Mouse (Mus musculus) kidney, embryonic 14.5 days (tissue): ENCODE data around the gene Sass6. TPM values are rescaled to one million over a fixed set of nuclear protein-coding genes. Genes with fewer than 3 reads are reported as not detected.

ENCODE experiments used
- ATAC-seq: fragments of 200-750 bp; cut with Nextera tagmentation; 2 replicates; pipeline ENCODE4 v1.8.0; 2017; ENCODE audit warnings: moderate number of reproducible peaks, mild to moderate bottlenecking, moderate TSS enrichment, moderate library complexity; ENCODE audit not compliant: low FRiP score, low TSS enrichment
- H3K27ac ChIP-seq: fragments of 300-500 bp; sonication (generic); 2 replicates; pipeline ENCODE4 v1.5.1; 2014; ENCODE audit warnings: low read depth, mild to moderate bottlenecking, low read length, moderate library complexity, mixed read lengths
- H3K27me3 ChIP-seq: fragments of 300-500 bp; sonication (generic); 2 replicates; pipeline ENCODE4 v1.6.1; 2014; ENCODE audit warnings: mild to moderate bottlenecking, low read length; ENCODE audit not compliant: control insufficient read depth, insufficient read depth
- H3K36me3 ChIP-seq: fragments of 300-500 bp; sonication (generic); 2 replicates; pipeline ENCODE4 v1.6.1; 2014; ENCODE audit warnings: low read length, mixed read lengths; ENCODE audit not compliant: control insufficient read depth, insufficient read depth
- H3K4me1 ChIP-seq: fragments of 300-500 bp; sonication (generic); 2 replicates; pipeline ENCODE4 v1.6.1; 2014; ENCODE audit warnings: low read length, mixed read lengths; ENCODE audit not compliant: control insufficient read depth, insufficient read depth
- H3K4me2 ChIP-seq: fragments of 300-500 bp; sonication (generic); replicated peaks from 2 replicates; pipeline ENCODE4 v1.6.1; 2014; ENCODE audit warnings: low read depth, mild to moderate bottlenecking, low read length
- H3K4me3 ChIP-seq: fragments of 300-500 bp; sonication (generic); 2 replicates; pipeline ENCODE4 v1.5.1; 2014; ENCODE audit warnings: mild to moderate bottlenecking, low read length
- H3K9ac ChIP-seq: fragments of 300-500 bp; sonication (generic); 2 replicates; pipeline ENCODE4 v1.6.1; 2014; ENCODE audit warnings: low read depth, mild to moderate bottlenecking, low read length, moderate library complexity
- H3K9me3 ChIP-seq: fragments of 300-500 bp; sonication (generic); 2 replicates; pipeline ENCODE4 v1.6.1; 2016; ENCODE audit warnings: low read length; ENCODE audit not compliant: control insufficient read depth
- WGBS: fragments of 180-500 bp; shearing (Covaris S2); extraction: QIAGEN DNeasy Blood & Tissue Kit; methylation state at CpG from one replicate; pipeline ENCODE4 v1.1.7; 2014; 5-methylcytosine and 5-hydroxymethylcytosine counted together
- polyA plus RNA-seq: library from polyadenylated mRNA; unstranded; fragments of >200 nt; fragmentation: Nextera tagmentation; extraction: Ambion mirVana; gene quantifications from 2 replicates; pipeline ENCODE4 v1.2.1, GENCODE M21; 2014

Gene Sass6
- polyA plus RNA-seq, 1 experiment from 2014 or later = 30.8 TPM

DNA sequence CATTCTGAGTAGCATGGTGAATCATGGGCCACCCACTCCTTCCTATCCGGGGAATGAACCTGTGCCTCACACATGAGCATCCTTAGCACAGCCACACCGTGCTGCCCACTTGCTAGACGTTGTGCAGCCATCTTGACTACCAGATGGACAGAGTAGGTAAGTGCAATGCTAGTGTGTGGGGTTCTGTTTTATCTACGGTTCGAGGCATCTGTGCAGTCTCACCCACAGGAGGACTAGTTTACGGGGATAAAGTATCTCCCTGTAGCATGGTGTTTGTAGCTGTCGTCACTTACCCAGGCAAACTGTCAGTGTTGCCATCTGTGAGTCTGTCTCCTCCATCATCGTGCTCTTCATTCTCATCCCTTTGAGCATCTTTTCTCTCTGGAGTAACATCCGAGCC, 12.6 kb upstream of the Sass6 start:
- Histone ChIP-seq H3K4me2 (no peak overlapping the region), H3K9ac (no peak overlapping the region), H3K27ac (no peak overlapping the region), H3K9me3 (no peaks in the 10 kb centered on the region), H3K4me3 (no peak overlapping the region), H3K36me3 (peaks cover 59% of the 10 kb centered on the region), H3K4me1 (no peaks in the 10 kb centered on the region), H3K27me3 (no peaks in the 10 kb centered on the region)
- no peak for ATAC-seq
- WGBS = 93% methylated on average over 9 of the region's 9 CpGs

DNA sequence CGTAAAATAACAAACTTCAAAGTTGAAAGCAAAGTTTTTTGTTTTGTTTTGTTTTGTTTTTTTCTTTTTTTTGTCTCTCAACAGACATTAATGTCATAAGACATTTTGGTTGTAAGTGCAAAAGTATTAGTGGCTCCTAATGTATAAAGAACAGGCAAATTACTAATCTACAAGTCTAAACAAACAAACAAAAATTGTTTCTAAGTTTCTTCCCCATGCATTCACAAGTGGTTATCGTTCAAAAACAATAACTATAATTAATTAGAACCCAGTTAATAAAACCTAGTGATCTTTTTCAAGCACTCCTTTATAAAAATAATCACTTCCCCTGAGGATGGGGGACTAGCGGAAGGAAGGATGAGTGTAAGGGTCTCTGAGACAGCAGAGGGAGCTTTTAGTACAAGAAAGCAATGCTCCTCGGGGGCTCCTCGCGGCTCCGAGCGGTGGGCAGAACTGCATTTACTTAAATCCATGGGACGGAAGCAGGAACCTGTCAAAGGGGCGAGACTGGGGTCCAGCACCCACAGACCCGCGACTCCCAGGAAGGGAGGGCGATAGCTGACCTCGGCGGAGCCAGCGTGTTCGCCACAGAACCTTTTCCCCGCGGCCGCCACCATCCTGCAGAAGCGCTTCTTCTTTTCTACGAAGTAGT, 580 bp upstream of the Sass6 start:
- Histone ChIP-seq H3K9ac (peak overlapping the region; percentile 78), H3K36me3 (peaks cover 26% of the 10 kb centered on the region), H3K9me3 (no peaks in the 10 kb centered on the region), H3K4me2 (peak overlapping the region; percentile 75), H3K27me3 (no peaks in the 10 kb centered on the region), H3K4me3 (peak overlapping the region; percentile 64), H3K4me1 (peaks cover 6% of the 10 kb centered on the region; the same call in 1 of the 2 replicates), H3K27ac (peak overlapping the region; percentile 85)
- peak; percentile 68 for ATAC-seq
- WGBS = 2% methylated on average over 22 of the region's 22 CpGs

DNA sequence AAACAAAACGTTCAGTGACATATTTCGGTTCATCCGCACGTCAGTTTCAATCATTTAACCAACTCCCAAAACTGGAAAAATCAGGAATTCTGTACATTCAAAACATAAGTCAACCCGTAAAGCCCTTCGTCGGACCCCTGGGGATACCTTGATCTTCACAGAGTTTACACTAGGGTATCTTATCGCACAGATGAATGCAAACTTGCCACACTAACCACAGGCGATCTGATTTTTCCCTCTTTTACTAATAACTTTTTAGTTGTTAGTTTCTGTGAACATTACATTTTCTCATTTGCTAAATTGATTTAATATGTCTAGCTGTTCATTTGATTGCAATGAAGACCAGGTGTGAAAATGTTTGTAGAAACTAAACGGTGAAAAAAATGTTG, 815 bp downstream of the Sass6 start:
- H3K27me3 ChIP-seq = no peaks in the 10 kb centered on the region
- H3K27ac ChIP-seq = no peak overlapping the region
- H3K4me2 ChIP-seq = peak overlapping the region; percentile 75
- H3K4me3 ChIP-seq = peak overlapping the region; percentile 64
- 8% methylated on average over 10 of the region's 10 CpGs for WGBS
- peaks cover 6% of the 10 kb centered on the region; the same call in 1 of the 2 replicates for H3K4me1 ChIP-seq
- H3K9me3 ChIP-seq = no peaks in the 10 kb centered on the region
- peak overlapping the region; percentile 78 for H3K9ac ChIP-seq
- ATAC-seq = no peak
- peaks cover 12% of the 10 kb centered on the region for H3K36me3 ChIP-seq

DNA sequence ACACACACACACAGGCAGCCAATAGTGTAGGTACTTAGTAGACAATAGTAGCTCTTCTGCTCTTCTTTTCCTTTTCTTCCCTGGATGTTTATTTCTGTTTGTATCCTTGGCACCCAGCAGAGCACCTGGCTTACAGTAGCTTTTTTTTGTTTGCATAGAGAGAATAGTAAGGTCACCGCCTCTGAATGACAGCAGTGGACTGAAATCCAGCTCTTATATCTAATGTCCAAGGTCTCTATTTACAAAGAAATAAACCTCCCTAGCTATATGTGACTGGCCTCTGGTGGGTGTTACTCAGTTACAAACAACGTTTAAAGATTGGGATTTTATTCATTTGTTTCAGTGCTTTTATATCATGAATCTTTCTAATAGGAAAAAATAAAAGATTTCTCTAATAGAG, 4.9 kb downstream of the Sass6 start:
- H3K4me1 ChIP-seq = no peaks in the 10 kb centered on the region
- no peak overlapping the region for H3K4me3 ChIP-seq
- no peaks in the 10 kb centered on the region for H3K9me3 ChIP-seq
- no peak overlapping the region for H3K4me2 ChIP-seq
- H3K9ac ChIP-seq = no peak overlapping the region
- H3K27ac ChIP-seq = no peak overlapping the region
- WGBS = 92% methylated on average over 2 of the region's 2 CpGs
- H3K27me3 ChIP-seq = no peaks in the 10 kb centered on the region
- ATAC-seq = no peak
- peaks cover 6% of the 10 kb centered on the region; the same call in 1 of the 2 replicates for H3K36me3 ChIP-seq

GRCm38 (mm10) chr3:116601005-116601404, 6.2 kb downstream of the Sass6 start:
- no peak overlapping the region for H3K4me3 ChIP-seq
- no peaks in the 10 kb centered on the region for H3K9me3 ChIP-seq
- WGBS = 91% methylated on average over 5 of the region's 5 CpGs
- H3K4me2 ChIP-seq = no peak overlapping the region
- H3K9ac ChIP-seq = no peak overlapping the region
- no peak for ATAC-seq
- H3K27ac ChIP-seq = no peak overlapping the region
- no peaks in the 10 kb centered on the region for H3K4me1 ChIP-seq
- H3K27me3 ChIP-seq = no peaks in the 10 kb centered on the region
- peaks cover 6% of the 10 kb centered on the region; the same call in 1 of the 2 replicates for H3K36me3 ChIP-seq

DNA sequence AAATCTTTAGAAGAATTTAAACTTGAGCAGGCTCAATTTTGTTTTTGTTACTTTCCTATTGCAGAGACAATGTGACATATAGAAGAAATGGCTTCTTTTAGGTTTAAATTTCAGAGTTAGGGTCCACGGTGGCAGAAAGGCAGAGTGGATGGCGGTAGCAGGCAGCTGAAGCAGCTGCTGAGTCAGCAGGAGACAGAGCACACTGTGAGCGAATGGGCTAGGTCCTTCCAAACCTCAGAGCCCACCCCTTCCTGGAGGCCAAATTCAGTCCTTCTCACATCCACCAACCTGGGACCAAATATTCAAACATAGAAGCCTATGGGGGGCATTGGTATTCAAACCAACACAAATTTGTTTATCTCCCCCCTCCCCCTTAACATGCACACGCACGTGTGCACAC, 7.0 kb downstream of the Sass6 start:
- Histone ChIP-seq H3K27ac (no peak overlapping the region), H3K4me3 (no peak overlapping the region), H3K27me3 (no peaks in the 10 kb centered on the region), H3K4me1 (no peaks in the 10 kb centered on the region), H3K9ac (no peak overlapping the region), H3K9me3 (no peaks in the 10 kb centered on the region), H3K36me3 (peaks cover 6% of the 10 kb centered on the region; the same call in 1 of the 2 replicates), H3K4me2 (no peak overlapping the region)
- no peak for ATAC-seq
- WGBS = 90% methylated on average over 5 of the region's 5 CpGs

GRCm38 (mm10) chr3:116604570-116604969, 9.8 kb downstream of the Sass6 start:
- Histone ChIP-seq H3K9ac (no peak overlapping the region), H3K4me1 (no peaks in the 10 kb centered on the region), H3K27me3 (no peaks in the 10 kb centered on the region), H3K4me3 (no peak overlapping the region), H3K27ac (no peak overlapping the region), H3K9me3 (no peaks in the 10 kb centered on the region), H3K36me3 (peaks cover 23% of the 10 kb centered on the region), H3K4me2 (no peak overlapping the region)
- ATAC-seq = no peak
- WGBS = 72% methylated on average over 9 of the region's 9 CpGs

DNA sequence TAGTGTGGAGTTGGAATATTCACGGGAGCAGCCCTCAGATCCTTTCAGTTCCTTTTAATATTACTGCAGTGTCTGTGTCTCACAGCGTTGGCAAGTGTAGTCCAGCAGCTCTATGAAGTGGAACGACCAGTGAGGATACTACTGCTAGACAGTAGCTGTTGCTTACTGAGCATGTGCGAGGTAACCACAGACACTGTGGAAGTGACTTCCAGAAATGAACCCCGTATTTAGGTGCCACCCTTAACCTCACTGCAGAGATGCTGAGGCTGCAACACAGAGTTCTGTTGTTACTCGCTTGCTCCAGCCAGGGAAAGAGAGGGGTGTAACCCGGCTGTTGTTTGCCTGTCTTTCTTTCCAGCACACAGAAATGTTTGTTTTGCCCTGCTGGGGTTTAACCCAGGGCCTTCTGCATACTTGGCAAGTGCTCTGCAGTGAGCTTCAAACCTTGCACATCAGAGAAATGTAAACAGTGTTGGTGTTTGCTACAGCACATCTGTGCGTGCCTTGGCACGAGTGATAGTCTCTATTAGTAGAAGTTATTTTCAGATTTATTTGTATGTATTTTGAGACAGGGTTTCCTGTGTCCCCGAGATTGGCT, 19.6 kb downstream of the Sass6 start, which contains the start of gene Trmt13:
Gene Trmt13, minus strand, starts transcription at position 293 of the 598 bp plus-strand sequence.
- Histone ChIP-seq H3K4me3 (no peak within 1 kb of the TSS), H3K27me3 (no peaks in the 10 kb centered on the region), H3K9ac (no peak within 1 kb of the TSS), H3K9me3 (no peaks in the 10 kb centered on the region), H3K27ac (no peak within 1 kb of the TSS), H3K4me1 (no peaks in the 10 kb centered on the region), H3K4me2 (no peak within 1 kb of the TSS), H3K36me3 (peaks cover 40% of the 10 kb centered on the region)
- ATAC-seq = no peak
- 89% methylated on average over 10 of the region's 10 CpGs for WGBS

DNA sequence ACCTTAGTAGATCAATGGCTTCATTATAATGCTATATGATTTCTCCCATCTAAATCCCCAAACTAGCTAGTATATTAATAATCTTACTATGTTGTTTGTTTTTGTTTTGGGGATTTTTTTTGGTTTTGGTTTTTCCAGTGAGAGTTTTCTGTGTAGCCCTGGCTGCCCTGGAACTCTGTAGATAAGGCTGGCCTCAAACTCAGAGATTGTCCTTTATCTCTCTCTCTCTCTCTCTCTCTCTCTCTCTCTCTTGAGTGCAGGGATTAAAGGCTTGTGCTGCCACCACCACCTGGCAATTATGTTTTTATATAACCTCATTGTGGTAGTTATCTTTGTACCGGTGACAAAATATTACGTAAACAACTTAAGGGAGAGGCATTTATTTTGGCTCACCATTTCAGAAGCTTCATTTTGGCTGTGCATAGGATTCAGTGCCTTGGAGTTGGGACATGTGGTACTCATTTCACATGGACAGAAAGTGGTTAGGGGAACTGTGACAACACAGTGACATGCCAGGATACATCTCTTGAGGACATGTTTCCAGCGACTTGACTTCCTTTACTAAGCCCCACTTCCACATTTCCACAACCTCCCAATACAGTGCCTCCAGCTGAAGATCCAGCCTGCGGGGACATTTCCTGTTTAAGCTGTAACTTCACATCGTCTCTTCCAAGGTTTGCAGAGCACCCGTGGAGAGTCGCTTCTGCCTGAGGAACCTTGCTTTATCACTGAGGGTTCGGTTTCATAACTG, 20.7 kb downstream of the Sass6 start:
- H3K4me1 ChIP-seq = no peaks in the 10 kb centered on the region
- H3K27ac ChIP-seq = no peak overlapping the region
- no peak for ATAC-seq
- H3K4me2 ChIP-seq = no peak overlapping the region
- no peaks in the 10 kb centered on the region for H3K27me3 ChIP-seq
- WGBS = 92% methylated on average over 8 of the region's 8 CpGs
- H3K4me3 ChIP-seq = no peak overlapping the region
- H3K9me3 ChIP-seq = no peaks in the 10 kb centered on the region
- no peak overlapping the region for H3K9ac ChIP-seq
- peaks cover 38% of the 10 kb centered on the region for H3K36me3 ChIP-seq
